Mouse (Mus musculus) limb, embryonic 14.5 days (tissue): ENCODE data around the gene Plekho2. TPM values are rescaled to one million over a fixed set of nuclear protein-coding genes. Genes with fewer than 3 reads are reported as not detected.
A peak's percentile ranks its signal among the peaks of the same experiment; 100 is the strongest.

Experiments
- ATAC-seq: fragments of 200-750 bp; cut with Nextera tagmentation; 2 replicates; pipeline ENCODE4 v1.8.0; 2017; ENCODE audit warnings: low read depth, moderate number of reproducible peaks, moderate TSS enrichment; ENCODE audit not compliant: low FRiP score
- DNase-seq: peaks from one replicate; pipeline ENCODE4 v3.0.0-alpha.2; 2015; ENCODE audit warnings: low spot score
- H3K27ac ChIP-seq: fragments of 300-500 bp; sonication (generic); replicated peaks from 2 replicates; pipeline ENCODE4 v1.5.1; 2014; ENCODE audit warnings: low read depth, mild to moderate bottlenecking, low read length, moderate library complexity, mixed read lengths
- H3K27me3 ChIP-seq: fragments of 300-500 bp; sonication (generic); 2 replicates; pipeline ENCODE4 v1.6.1; 2014; ENCODE audit warnings: low read length, mixed read lengths; ENCODE audit not compliant: control insufficient read depth, insufficient read depth
- H3K36me3 ChIP-seq: fragments of 300-500 bp; sonication (generic); 2 replicates; pipeline ENCODE4 v1.6.1; 2014; ENCODE audit warnings: mild to moderate bottlenecking, low read length, moderate library complexity, mixed read lengths; ENCODE audit not compliant: control insufficient read depth, insufficient read depth
- H3K4me1 ChIP-seq: fragments of 300-500 bp; sonication (generic); 2 replicates; pipeline ENCODE4 v1.6.1; 2014; ENCODE audit warnings: antibody characterized with exemption, low read length, mixed read lengths; ENCODE audit not compliant: control insufficient read depth, insufficient read depth
- H3K4me2 ChIP-seq: fragments of 300-500 bp; sonication (generic); replicated peaks from 2 replicates; pipeline ENCODE4 v1.6.1; 2014; ENCODE audit warnings: low read depth, mild to moderate bottlenecking, low read length, moderate library complexity; ENCODE audit not compliant: severe bottlenecking
- H3K4me3 ChIP-seq: fragments of 300-500 bp; sonication (generic); replicated peaks from 2 replicates; pipeline ENCODE4 v1.5.1; 2014; ENCODE audit warnings: low read length
- H3K9ac ChIP-seq: fragments of 300-500 bp; sonication (generic); 2 replicates; pipeline ENCODE4 v1.6.1; 2014; ENCODE audit warnings: mild to moderate bottlenecking, low read depth, low read length, moderate library complexity; ENCODE audit not compliant: severe bottlenecking
- H3K9me3 ChIP-seq: fragments of 300-500 bp; sonication (generic); 2 replicates; pipeline ENCODE4 v1.6.1; 2016; ENCODE audit warnings: low read length; ENCODE audit not compliant: control insufficient read depth
- POLR2A ChIP-seq: fragments of 200-500 bp; IDR thresholded peaks from 2 replicates; pipeline ENCODE4 v1.8.0; 2012; ENCODE audit warnings: inconsistent platforms, mild to moderate bottlenecking, moderate library complexity, borderline replicate concordance; ENCODE audit not compliant: insufficient read depth, insufficient read length; ENCODE audit errors: extremely low read depth
- WGBS: fragments of 180-500 bp; shearing (Covaris S2); extraction: QIAGEN DNeasy Blood & Tissue Kit; methylation state at CpG from one replicate; pipeline ENCODE4 v1.1.7; 2014; 5-methylcytosine and 5-hydroxymethylcytosine counted together
- polyA plus RNA-seq, 2 experiments: library from polyadenylated mRNA; depleted of rRNA in 1 of 2; stranded (reverse) in 1 of 2; unstranded in 1 of 2; fragments of >200 nt; fragmentation: Nextera tagmentation in 1 of 2; extraction: Ambion mirVana in 1 of 2; gene quantifications; 2 replicates each; pipeline versions ENCODE4 v1.2.1 to v1.2.3; 2012 to 2014

The Plekho2 gene
- polyA plus RNA-seq, 2 experiments = 14.2 to 14.7 TPM

DNA sequence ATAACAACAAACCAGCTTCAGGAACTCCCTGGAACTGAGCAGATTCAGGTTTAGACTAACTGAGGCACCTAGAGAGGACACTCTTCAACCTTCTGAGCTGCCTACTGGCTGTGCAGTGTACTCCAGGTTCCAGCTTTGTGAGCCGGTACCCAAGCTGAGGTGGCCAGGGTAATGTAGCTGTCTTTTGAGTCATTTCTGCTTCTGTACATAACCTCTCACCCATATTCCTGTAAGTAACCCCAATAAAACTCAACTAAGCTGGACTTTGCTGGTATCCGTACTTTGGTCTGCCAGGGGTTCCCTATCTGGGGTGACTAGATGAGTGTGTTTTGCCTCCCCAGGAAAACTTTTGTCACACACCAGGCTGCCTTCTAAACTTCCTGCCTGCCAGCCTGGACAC, 15.1 kb downstream of the Plekho2 start:
- no peak overlapping the region for H3K27ac ChIP-seq
- ATAC-seq (no peak), DNase-seq (no peak)
- no peak for TF ChIP-seq POLR2A
- no peaks in the 10 kb centered on the region for H3K9me3 ChIP-seq
- no peak overlapping the region for H3K9ac ChIP-seq
- no peak overlapping the region for H3K4me3 ChIP-seq
- H3K4me2 ChIP-seq = no peak overlapping the region
- H3K4me1 ChIP-seq = peaks cover 8% of the 10 kb centered on the region
- no peaks in the 10 kb centered on the region for H3K27me3 ChIP-seq
- 93% methylated on average over 2 of the region's 2 CpGs for WGBS
- H3K36me3 ChIP-seq = peaks cover 28% of the 10 kb centered on the region

DNA sequence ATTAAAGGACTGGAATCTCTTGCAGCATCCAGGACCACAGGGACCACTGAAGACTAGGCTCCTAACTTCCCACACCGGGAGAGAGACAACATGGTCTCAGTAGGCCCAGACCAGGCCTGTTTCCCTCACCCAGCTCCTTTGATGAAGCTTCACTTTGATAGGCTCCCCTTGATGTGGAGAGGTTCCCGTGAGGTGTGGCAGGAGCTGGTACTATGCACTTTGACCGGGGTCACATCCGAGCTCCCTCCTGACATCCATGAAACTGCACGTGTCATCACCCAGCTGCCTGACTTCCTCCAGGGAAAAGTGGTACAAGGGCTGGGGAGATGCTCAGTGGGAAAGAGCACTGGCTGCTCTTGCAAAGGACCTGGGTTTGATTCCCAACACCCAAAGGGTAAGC, 16.8 kb downstream of the Plekho2 start:
- 92% methylated on average over 5 of the region's 5 CpGs for WGBS
- DNase-seq (no peak), ATAC-seq (no peak)
- Histone ChIP-seq H3K27me3 (no peaks in the 10 kb centered on the region), H3K9ac (no peak overlapping the region), H3K36me3 (peaks cover 36% of the 10 kb centered on the region), H3K4me3 (no peak overlapping the region), H3K27ac (no peak overlapping the region), H3K4me1 (no peaks in the 10 kb centered on the region), H3K4me2 (no peak overlapping the region), H3K9me3 (no peaks in the 10 kb centered on the region)
- TF ChIP-seq POLR2A = no peak

DNA sequence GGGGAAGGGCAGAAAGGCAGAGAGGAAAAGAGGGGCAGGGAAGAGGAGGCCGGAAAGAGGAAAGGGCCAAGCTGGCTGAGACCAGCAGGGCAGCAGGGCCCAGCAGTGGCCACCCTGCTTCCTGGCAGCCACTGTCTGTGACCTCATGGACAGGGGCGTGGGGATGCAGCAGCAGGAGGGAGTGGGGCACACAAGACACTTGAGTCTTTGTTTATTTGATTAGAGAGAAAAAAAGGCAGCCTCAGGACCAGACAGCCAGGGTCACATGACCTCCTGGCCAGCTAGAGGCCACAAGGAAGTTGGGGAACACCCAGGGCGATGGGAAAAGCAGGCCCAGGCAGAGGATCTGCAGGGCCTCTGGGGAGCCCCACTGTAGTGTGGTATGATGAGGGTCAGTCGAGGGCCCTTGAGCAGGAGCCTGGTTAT, 17.7 kb downstream of the Plekho2 start:
- H3K27ac ChIP-seq = no peak overlapping the region
- no peaks in the 10 kb centered on the region for H3K9me3 ChIP-seq
- H3K9ac ChIP-seq = no peak overlapping the region
- no peaks in the 10 kb centered on the region for H3K27me3 ChIP-seq
- no peak for TF ChIP-seq POLR2A
- no peak overlapping the region for H3K4me3 ChIP-seq
- DNase-seq (no peak), ATAC-seq (peak; percentile 23; the same call in 1 of the 2 replicates)
- no peak overlapping the region for H3K4me2 ChIP-seq
- WGBS = 37% methylated on average over 4 of the region's 4 CpGs
- H3K36me3 ChIP-seq = peaks cover 46% of the 10 kb centered on the region
- no peaks in the 10 kb centered on the region for H3K4me1 ChIP-seq

GRCm38 (mm10) chr9:65561016-65561415, 18.8 kb downstream of the Plekho2 start:
- H3K4me2 ChIP-seq = no peak overlapping the region
- no peaks in the 10 kb centered on the region for H3K9me3 ChIP-seq
- no peak overlapping the region for H3K9ac ChIP-seq
- peaks cover 48% of the 10 kb centered on the region for H3K36me3 ChIP-seq
- no peaks in the 10 kb centered on the region for H3K27me3 ChIP-seq
- no peaks in the 10 kb centered on the region for H3K4me1 ChIP-seq
- H3K27ac ChIP-seq = no peak overlapping the region
- WGBS = 89% methylated on average over 4 of the region's 4 CpGs
- DNase-seq (no peak), ATAC-seq (no peak)
- no peak for TF ChIP-seq POLR2A
- H3K4me3 ChIP-seq = no peak overlapping the region

DNA sequence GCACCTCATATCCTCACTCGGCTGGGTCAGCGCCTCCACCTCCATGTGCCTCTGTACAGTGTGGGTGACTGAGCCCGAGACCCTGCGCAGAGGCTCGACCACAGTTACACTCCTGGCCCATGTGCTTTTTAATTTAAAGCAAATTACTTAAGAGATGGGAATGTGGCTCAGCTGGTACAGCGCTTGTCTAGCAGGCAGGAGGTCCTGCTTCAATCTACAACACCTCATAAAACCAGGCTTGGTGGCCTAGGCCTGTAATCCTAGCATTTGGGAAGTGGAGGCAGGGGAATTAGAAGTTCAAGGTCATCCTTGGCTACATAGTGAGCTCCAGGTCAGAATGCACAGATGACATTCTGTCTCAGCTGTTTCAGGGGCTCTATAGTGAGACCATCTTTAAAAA, 21.0 kb downstream of the Plekho2 start:
- 50% methylated on average over 6 of the region's 6 CpGs for WGBS
- Histone ChIP-seq H3K9ac (no peak overlapping the region), H3K4me1 (peaks cover 10% of the 10 kb centered on the region), H3K27ac (no peak overlapping the region), H3K4me3 (no peak overlapping the region), H3K27me3 (no peaks in the 10 kb centered on the region), H3K36me3 (peaks cover 56% of the 10 kb centered on the region), H3K9me3 (no peaks in the 10 kb centered on the region), H3K4me2 (no peak overlapping the region)
- DNase-seq (no peak), ATAC-seq (no peak)
- TF ChIP-seq POLR2A = no peak

- H3K36me3 ChIP-seq = peaks cover 43% of the 10 kb centered on the region
- no peak overlapping the region for H3K9ac ChIP-seq
- WGBS = 98% methylated on average over 5 of the region's 5 CpGs
- H3K4me3 ChIP-seq = no peak overlapping the region
- no peak for DNase-seq
- H3K4me1 ChIP-seq = peaks cover 10% of the 10 kb centered on the region
- H3K9me3 ChIP-seq = no peaks in the 10 kb centered on the region
- H3K27ac ChIP-seq = no peak overlapping the region
- ATAC-seq = no peak
- no peaks in the 10 kb centered on the region for H3K27me3 ChIP-seq
- no peak overlapping the region for H3K4me2 ChIP-seq
- no peak for TF ChIP-seq POLR2A
These were observed 22.9 kb downstream of the Plekho2 start for GRCm38 (mm10) chr9:65556979-65557378.
